In genomic region chr13:88564978-88565377, GRCm38 (mm10) we compare ENCODE assay signal across 27 mouse cellular contexts.
"Had no signal": no experiment of that assay in that cellular context is flagged by ENCODE, and none has a peak within 500 bp of the region (broad histone marks: within the 10 kb centered on the region; RNA-seq: fewer than 3 reads in every experiment).

No protein-coding gene starts in this region.

- H3K4me2 ChIP-seq: heart, embryonic 12.5 days; hindbrain, embryonic 12.5 days; hindbrain, embryonic 14.5 days; intestine, embryonic 15.5 days; limb, embryonic 12.5 days; liver, embryonic 11.5 days; liver, embryonic 13.5 days; liver, embryonic 15.5 days had no signal

- H3K27ac ChIP-seq: heart, embryonic 10.5 days; hindbrain, embryonic 10.5 days; hindbrain, embryonic 12.5 days; hindbrain, embryonic 14.5 days; intestine, embryonic 15.5 days; layer of hippocampus, adult 2 months; left cerebral cortex, adult 2 months; limb, embryonic 10.5 days; limb, embryonic 12.5 days; liver, embryonic 13.5 days; liver, embryonic 15.5 days had no signal

- H3K4me1 ChIP-seq: heart, embryonic 10.5 days; heart, embryonic 12.5 days; hindbrain, embryonic 10.5 days; hindbrain, embryonic 12.5 days; intestine, embryonic 15.5 days; limb, embryonic 10.5 days; limb, embryonic 12.5 days; liver, embryonic 13.5 days; liver, embryonic 15.5 days had no signal

- H3K27me3 ChIP-seq: heart, embryonic 12.5 days; hindbrain, embryonic 12.5 days; intestine, embryonic 15.5 days; limb, embryonic 12.5 days; liver, embryonic 13.5 days; liver, embryonic 15.5 days had no signal

- H3K4me3 ChIP-seq: heart, embryonic 10.5 days; heart, embryonic 12.5 days; hindbrain, embryonic 10.5 days; hindbrain, embryonic 12.5 days; intestine, embryonic 15.5 days; layer of hippocampus, adult 2 months; left cerebral cortex, adult 2 months; limb, embryonic 10.5 days; limb, embryonic 12.5 days; liver, embryonic 13.5 days; liver, embryonic 15.5 days had no signal

- ATAC-seq: hindbrain, embryonic 16.5 days; inflammation-experienced regulatory T-cells, adult 6 months; intestine, embryonic 15.5 days; intestine, postnatal 0 days; liver, postnatal 0 days had no signal

- DNase-seq: gastrocnemius, postnatal 25 days; heart, adult 18-20 months; heart, postnatal 10 days; heart, postnatal 4 days; kidney, adult 18-20 months; kidney, adult 8-10 months; kidney, postnatal 10 days; kidney, postnatal 25 days; kidney, postnatal 4 days; liver; liver, embryonic 13.5 days; liver, postnatal 0 days had no signal

- H3K9me3 ChIP-seq: heart, embryonic 10.5 days; heart, embryonic 12.5 days; hindbrain, embryonic 10.5 days; hindbrain, embryonic 12.5 days; intestine, embryonic 15.5 days; limb, embryonic 10.5 days; limb, embryonic 12.5 days; liver, embryonic 13.5 days; liver, embryonic 15.5 days had no signal

- H3K9ac ChIP-seq: heart, embryonic 12.5 days; hindbrain, embryonic 12.5 days; hindbrain, embryonic 14.5 days; intestine, embryonic 15.5 days; limb, embryonic 12.5 days; liver, embryonic 13.5 days; liver, embryonic 15.5 days; liver, postnatal 0 days had no signal

- H3K36me3 ChIP-seq: heart, embryonic 10.5 days; heart, embryonic 12.5 days; hindbrain, embryonic 10.5 days; hindbrain, embryonic 12.5 days; intestine, embryonic 15.5 days; limb, embryonic 10.5 days; limb, embryonic 12.5 days; liver, embryonic 13.5 days; liver, embryonic 15.5 days had no signal
